Mouse (Mus musculus): ENCODE measurements around the gene Nkx2-3. TPM values are rescaled to one million over a fixed set of nuclear protein-coding genes. Genes with fewer than 3 reads are reported as not detected.

Nkx2-3 gene
- total and polyA plus RNA-seq, 3 experiments, result not detected

DNA sequence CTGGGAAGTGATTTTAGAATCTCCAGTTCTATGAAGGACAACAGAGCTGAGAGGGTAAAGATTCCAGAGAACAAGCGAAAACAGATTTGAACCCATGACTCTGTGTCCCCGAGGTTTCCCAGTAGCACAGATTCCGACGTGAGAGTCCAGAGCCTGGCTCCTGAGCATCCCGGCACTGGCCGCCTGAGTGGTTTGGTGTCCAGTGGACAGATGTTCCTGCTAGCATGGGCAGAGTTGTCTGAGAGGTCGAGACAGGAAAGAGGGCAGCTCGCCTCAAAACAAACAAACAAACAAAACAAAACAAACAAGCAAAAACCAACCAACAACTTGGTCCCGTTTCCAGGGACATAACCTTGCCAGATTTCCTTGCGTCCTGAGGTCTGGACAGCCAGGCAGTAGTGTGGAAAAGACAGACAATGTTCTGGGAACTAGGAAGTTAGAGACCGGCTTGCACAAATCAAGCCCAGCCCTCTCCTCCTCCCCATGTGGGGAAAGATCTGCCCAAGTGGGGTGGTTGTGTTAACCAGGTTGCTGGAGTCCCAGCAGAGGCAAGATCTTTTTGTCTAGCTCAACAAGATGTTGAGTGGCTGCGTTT, 10.0 kb upstream of the Nkx2-3 start:
- H3K9ac ChIP-seq (ENCODE audit: low read depth, low read length), result no peak overlapping the region
- H3K79me2 ChIP-seq (replicated peaks; ENCODE audit: control insufficient read depth, insufficient read depth, low read length), result no peaks in the 10 kb centered on the region
- no peaks in the 10 kb centered on the region for H3K4me1 ChIP-seq (ENCODE audit: control insufficient read depth, insufficient read depth, low read length)
- intact Hi-C loops (cut with DNase I), result no loop called here
- DNase-seq, result no peak
- H3K36me3 ChIP-seq (ENCODE audit: control insufficient read depth, insufficient read depth, low read length), result no peaks in the 10 kb centered on the region
- H3K27me3 ChIP-seq (ENCODE audit: control insufficient read depth, insufficient read depth, low read length), result peaks cover 32% of the 10 kb centered on the region
- 9% methylated on average over 12 of the region's 12 CpGs for WGBS
- H3K4me3 ChIP-seq, result no peak overlapping the region
- TF ChIP-seq POLR2A (IDR thresholded peaks at IDR 0.05; ENCODE audit: insufficient read depth, low read depth, low read length), result no peak
- TF ChIP-seq EP300 (IDR thresholded peaks at IDR 0.05; ENCODE audit: insufficient read depth, low read depth, low read length), result no peak
- no peak for TF ChIP-seq CTCF (IDR thresholded peaks at IDR 0.05)
- no peak overlapping the region for H3K27ac ChIP-seq

DNA sequence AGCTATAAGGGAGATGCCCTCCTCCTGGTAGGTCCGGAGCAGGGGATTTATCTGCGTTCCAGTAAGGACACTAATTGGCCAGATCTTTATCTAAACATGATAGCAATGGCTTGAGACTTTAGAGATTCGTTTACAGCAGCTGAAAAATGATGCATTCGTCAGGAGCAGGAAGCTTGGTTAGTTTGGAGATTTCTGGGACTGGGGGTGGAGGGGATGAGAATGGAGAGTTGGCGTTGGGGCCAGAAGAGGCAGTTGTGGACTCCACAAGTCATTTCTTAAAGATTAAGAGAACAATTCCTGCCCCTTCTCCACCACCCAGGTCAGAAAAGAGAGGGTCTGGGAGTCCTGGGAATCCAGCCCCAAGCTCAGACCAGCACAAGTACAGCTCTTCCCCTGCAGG, 8.6 kb upstream of the Nkx2-3 start:
- no peak overlapping the region for H3K27ac ChIP-seq
- H3K27me3 ChIP-seq (ENCODE audit: control insufficient read depth, insufficient read depth, low read length), result peaks cover 33% of the 10 kb centered on the region
- H3K4me1 ChIP-seq (ENCODE audit: control insufficient read depth, insufficient read depth, low read length), result no peaks in the 10 kb centered on the region
- no peak for DNase-seq
- no peak overlapping the region for H3K4me3 ChIP-seq
- 8% methylated on average over 5 of the region's 5 CpGs for WGBS
- TF ChIP-seq POLR2A (IDR thresholded peaks at IDR 0.05; ENCODE audit: insufficient read depth, low read depth, low read length), result no peak
- TF ChIP-seq EP300 (IDR thresholded peaks at IDR 0.05; ENCODE audit: insufficient read depth, low read depth, low read length), result no peak
- no peak for TF ChIP-seq CTCF (IDR thresholded peaks at IDR 0.05)
- no peaks in the 10 kb centered on the region for H3K36me3 ChIP-seq (ENCODE audit: control insufficient read depth, insufficient read depth, low read length)
- intact Hi-C loops (cut with DNase I), result no loop called here
- no peak overlapping the region for H3K9ac ChIP-seq (ENCODE audit: low read depth, low read length)
- H3K79me2 ChIP-seq (replicated peaks; ENCODE audit: control insufficient read depth, insufficient read depth, low read length), result no peaks in the 10 kb centered on the region

DNA sequence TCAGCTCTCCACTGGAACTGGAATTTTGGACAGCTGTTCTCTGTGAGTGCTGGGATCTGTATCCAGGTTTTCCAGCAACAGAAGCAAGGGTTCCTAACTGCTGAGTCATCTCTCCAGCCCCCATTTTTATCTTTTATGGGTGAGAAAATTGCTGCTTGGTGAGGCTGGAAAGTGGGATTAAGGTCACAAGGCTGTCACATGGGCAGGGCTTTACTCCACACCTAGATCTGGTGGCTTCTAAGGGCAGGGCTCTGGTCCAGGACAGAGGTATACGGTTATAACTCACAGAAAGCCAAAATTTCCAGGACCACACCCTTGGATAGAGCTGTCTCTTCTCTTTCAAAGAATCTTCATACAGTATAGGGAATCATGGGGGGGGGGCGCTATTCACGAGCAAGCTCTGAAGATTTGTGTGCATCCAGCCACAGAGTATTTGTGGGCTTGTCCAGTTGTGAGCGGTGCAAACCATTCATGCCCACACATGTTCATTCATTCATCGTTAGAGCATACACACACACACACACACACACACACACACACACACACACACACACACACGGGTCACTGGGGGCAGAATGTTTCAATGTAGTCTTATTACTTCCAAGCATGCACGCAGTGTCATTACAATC, 7.5 kb upstream of the Nkx2-3 start:
- no peaks in the 10 kb centered on the region for H3K4me1 ChIP-seq (ENCODE audit: control insufficient read depth, insufficient read depth, low read length)
- DNase-seq, result no peak
- no peak overlapping the region for H3K27ac ChIP-seq
- 15% methylated on average over 7 of the region's 7 CpGs for WGBS
- H3K9ac ChIP-seq (ENCODE audit: low read depth, low read length), result no peak overlapping the region
- TF ChIP-seq POLR2A (IDR thresholded peaks at IDR 0.05; ENCODE audit: insufficient read depth, low read depth, low read length) (no peak), CTCF (IDR thresholded peaks at IDR 0.05) (no peak), EP300 (IDR thresholded peaks at IDR 0.05; ENCODE audit: insufficient read depth, low read depth, low read length) (no peak)
- H3K79me2 ChIP-seq (replicated peaks; ENCODE audit: control insufficient read depth, insufficient read depth, low read length), result no peaks in the 10 kb centered on the region
- H3K36me3 ChIP-seq (ENCODE audit: control insufficient read depth, insufficient read depth, low read length), result no peaks in the 10 kb centered on the region
- peaks cover 32% of the 10 kb centered on the region for H3K27me3 ChIP-seq (ENCODE audit: control insufficient read depth, insufficient read depth, low read length)
- intact Hi-C loops (cut with DNase I), result no loop called here
- H3K4me3 ChIP-seq, result no peak overlapping the region

DNA sequence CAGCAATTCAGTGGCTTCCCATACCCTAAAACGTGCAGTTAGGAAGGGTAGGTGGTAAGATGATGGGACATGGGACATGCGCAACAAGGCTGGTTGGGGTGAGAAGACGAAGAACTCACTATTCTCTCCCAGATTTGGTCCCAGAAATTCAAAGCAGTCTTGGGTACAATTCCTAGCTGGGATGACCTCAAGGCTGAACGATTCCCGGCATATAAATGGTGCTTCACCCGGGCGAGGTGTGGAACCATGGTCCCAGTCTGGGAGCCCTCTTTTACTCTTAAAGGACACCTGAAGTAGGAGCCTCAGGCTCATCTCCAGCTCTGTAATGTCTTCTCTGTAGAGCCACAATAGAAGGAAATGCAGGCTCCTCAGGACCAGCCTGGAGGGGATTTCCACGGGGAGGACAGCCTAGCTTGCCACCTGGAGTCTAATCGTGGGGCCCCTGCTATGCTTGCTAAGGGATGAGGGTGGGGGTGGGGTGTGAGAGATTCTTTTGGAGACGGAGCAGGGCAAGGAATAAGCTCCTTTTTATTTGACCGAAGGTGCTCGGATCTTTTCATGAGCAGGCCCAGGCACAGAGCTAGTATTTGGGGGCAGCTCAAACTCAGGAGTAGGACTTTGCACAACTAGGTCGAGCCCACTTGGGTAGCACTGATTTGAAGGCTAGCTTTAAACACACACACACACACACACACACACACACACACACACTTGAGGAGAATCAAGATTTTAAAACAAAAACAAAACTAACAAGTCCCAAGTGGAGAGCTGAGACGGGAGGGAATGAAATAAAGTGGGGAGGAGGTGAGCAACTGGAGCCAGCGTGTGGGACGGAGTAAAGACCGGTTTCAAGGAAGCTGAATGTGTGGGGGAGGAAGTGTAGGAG, 6.2 kb upstream of the Nkx2-3 start:
- intact Hi-C loops (cut with DNase I), result no loop called here
- Histone ChIP-seq H3K36me3 (ENCODE audit: control insufficient read depth, insufficient read depth, low read length) (no peaks in the 10 kb centered on the region), H3K27ac (no peak overlapping the region), H3K79me2 (replicated peaks; ENCODE audit: control insufficient read depth, insufficient read depth, low read length) (no peaks in the 10 kb centered on the region), H3K4me3 (no peak overlapping the region), H3K4me1 (ENCODE audit: control insufficient read depth, insufficient read depth, low read length) (no peaks in the 10 kb centered on the region), H3K9ac (ENCODE audit: low read depth, low read length) (no peak overlapping the region), H3K27me3 (ENCODE audit: control insufficient read depth, insufficient read depth, low read length) (peaks cover 33% of the 10 kb centered on the region)
- 7% methylated on average over 17 of the region's 17 CpGs for WGBS
- no peak for DNase-seq
- TF ChIP-seq CTCF (IDR thresholded peaks at IDR 0.05) (no peak), EP300 (IDR thresholded peaks at IDR 0.05; ENCODE audit: insufficient read depth, low read depth, low read length) (no peak), POLR2A (IDR thresholded peaks at IDR 0.05; ENCODE audit: insufficient read depth, low read depth, low read length) (no peak)

DNA sequence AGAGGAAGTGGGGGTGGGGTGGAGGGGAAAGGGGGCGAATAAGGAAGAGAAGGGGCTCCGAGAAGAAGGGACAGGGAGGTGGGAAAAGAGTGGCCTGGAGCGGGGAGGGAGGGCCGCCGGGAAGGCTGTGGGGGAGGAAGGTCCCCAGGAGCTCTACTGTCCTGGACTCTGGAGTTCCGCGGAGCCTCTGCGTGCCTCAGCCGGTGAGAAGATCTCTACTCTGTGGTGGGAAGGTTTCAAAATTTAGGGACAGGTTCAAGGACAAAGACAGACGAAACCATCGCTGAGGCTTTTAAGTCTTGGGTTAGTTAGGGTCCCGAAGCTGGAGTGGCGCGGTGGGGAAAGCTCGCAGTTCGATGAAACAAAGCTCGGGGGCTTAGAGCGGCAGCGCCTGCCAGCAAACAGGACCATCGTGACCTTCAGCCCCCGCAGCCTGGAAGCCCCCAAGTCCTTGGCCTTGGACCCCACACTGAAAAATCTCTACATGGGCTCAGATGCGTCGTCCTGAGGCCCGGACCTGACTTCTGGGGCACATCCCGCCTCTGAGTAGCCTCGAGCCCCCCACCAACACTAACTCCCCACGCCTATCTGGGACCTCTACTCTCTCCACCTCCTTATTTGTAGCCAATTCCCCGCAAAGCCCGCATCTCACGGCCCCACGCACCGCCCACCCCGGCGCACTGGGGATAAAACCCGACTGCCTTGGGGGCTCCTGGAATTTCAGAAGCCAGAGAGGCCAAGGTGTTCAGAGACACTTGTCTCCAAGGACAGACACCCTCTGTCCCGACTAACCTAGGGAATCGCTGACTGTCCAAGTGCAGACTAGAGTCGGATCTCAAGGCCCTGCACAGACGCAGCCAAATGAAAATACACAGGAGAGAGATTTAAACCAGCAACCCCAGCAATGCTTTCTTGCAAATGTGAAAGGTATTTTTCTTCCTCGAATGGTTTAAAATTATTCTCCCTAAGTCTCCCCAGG, 5.3 kb upstream of the Nkx2-3 start:
- no peak for DNase-seq
- intact Hi-C loops (cut with DNase I), result no loop called here
- Histone ChIP-seq H3K79me2 (replicated peaks; ENCODE audit: control insufficient read depth, insufficient read depth, low read length) (no peaks in the 10 kb centered on the region), H3K36me3 (ENCODE audit: control insufficient read depth, insufficient read depth, low read length) (no peaks in the 10 kb centered on the region), H3K4me1 (ENCODE audit: control insufficient read depth, insufficient read depth, low read length) (no peaks in the 10 kb centered on the region), H3K27ac (no peak overlapping the region), H3K4me3 (no peak overlapping the region), H3K9ac (ENCODE audit: low read depth, low read length) (no peak overlapping the region), H3K27me3 (ENCODE audit: control insufficient read depth, insufficient read depth, low read length) (peaks cover 36% of the 10 kb centered on the region)
- 3% methylated on average over 40 of the region's 40 CpGs for WGBS
- no peak for TF ChIP-seq EP300 (IDR thresholded peaks at IDR 0.05; ENCODE audit: insufficient read depth, low read depth, low read length)
- TF ChIP-seq CTCF (IDR thresholded peaks at IDR 0.05), result no peak
- TF ChIP-seq POLR2A (IDR thresholded peaks at IDR 0.05; ENCODE audit: insufficient read depth, low read depth, low read length), result no peak

Measured in heart, adult 2 months (tissue).